Mouse (Mus musculus) left cerebral cortex, postnatal 14 days (tissue): ENCODE results near the gene Gm13769. TPM values are rescaled to one million over a fixed set of nuclear protein-coding genes. Genes with fewer than 3 reads are reported as not detected.
"Not testable (repeated sequence)": the region's sequence is repeated elsewhere in the genome, so short reads cannot be mapped to it uniquely, and the experiment has no call there.

Experiments
- DNase-seq, 2 experiments: peaks; one replicate each; pipeline ENCODE4 v3.0.0; 2021 to 2022; ENCODE audit warnings: low spot score in 2 of 2, mixed read lengths in 1 of 2
- intact Hi-C: fragments of 180-260 bp; cut with DNase I; formaldehyde crosslinking; loops from one replicate; pipeline ENCODE4 v1.15.1; 2025
- long read RNA-seq, 2 experiments: library from polyadenylated mRNA; stranded (forward); transcript quantifications; one replicate each; pipeline ENCODE4 v2.0.0; 2021
- total RNA-seq, 2 experiments: library from RNA; stranded (reverse); gene quantifications; 2 replicates each; pipeline ENCODE4 v1.2.3; 2021

The Gm13769 gene
- total RNA-seq: under 1 TPM in 1 of 2 experiments, not detected in 1; 0.15 TPM
- long read RNA-seq, experiment 1: 0 reads
- long read RNA-seq, experiment 2: 0 reads

GRCm38 (mm10) chr2:90321900-90322299, at the start of gene Gm13769:
Gm13769 (plus strand) TSS chr2:90322200.
- DNase-seq, intact Hi-C loops: not testable (repeated sequence)

GRCm38 (mm10) chr2:90292741-90293140, 29.3 kb upstream of the Gm13769 start, which contains the start of gene Olfr1272:
Olfr1272 (minus strand) TSS chr2:90292841.
- intact Hi-C loops: no loop called here
- no peak for DNase-seq

DNA sequence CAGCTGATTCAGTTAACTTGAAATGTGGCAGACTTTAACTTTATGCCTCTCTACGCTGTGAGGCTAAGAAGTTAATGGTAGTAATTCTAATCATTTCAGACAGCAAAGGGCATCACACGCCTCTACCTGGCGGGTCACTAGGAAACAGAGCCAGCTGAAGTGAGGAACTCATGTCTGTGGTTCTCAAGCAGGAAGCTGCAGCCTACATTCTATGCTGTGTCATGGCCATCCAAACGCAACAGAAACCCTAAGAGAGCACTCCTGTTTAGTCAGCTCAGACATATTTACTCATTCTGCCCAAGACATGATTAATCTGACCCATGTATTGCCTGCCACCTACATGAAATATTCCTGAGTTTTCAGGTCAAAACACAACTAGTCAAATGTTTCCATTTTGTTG, 24.7 kb downstream of the Gm13769 start:
- intact Hi-C loops, DNase-seq: not testable (repeated sequence)

- DNase-seq, intact Hi-C loops: not testable (repeated sequence)
These were observed 29.0 kb downstream of the Gm13769 start for GRCm38 (mm10) chr2:90351047-90351446.

DNA sequence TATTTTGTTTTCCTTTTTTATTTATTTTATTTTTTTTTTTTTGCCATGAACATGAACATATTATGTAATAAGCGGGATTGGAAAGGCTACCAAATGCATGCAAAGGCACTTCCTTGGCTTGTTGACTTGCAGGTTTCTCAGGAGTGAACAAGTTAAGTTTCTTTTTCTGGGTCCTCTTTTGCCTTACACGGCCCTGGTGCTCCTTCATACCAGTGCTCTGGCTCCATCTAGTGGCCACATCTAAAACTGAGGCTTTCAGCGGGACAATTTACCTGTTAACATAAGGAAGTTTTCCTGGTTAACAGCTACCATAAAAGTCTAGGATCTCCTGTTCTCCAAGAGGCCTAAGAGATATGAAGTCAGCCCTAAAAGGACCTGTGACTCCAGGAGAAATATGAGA, 29.5 kb downstream of the Gm13769 start:
- DNase-seq, intact Hi-C loops: not testable (repeated sequence)

DNA sequence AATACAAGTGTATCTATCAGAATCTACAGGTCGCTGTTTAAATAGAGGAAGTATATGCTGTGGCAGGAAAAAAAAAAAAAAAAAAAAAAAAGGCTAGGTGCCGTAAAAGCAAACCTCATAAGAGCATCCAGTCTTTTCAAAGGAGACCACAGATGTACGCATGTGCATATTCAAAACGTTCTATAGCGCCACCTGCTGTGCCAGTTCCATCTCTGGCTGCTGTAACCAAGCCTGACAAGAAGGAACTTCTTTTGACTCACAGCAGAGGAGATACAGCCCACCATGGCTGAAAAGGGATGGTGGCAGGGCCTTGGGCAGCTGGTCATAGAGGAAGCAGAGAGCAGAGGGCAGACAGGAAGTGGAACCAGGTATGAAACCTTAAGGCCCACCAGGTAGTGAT, 37.2 kb downstream of the Gm13769 start:
- intact Hi-C loops: not testable (repeated sequence)

GRCm38 (mm10) chr2:90360199-90360598, 38.2 kb downstream of the Gm13769 start:
- intact Hi-C loops, DNase-seq: not testable (repeated sequence)

More for the DNA sequence above, 37.2 kb downstream of the Gm13769 start:
- not testable (repeated sequence) for DNase-seq

Other genes starting within 250 kb of the Gm13769 start
- gene Olfr1269, start 200.8 kb upstream of the Gm13769 start, total RNA-seq: not detected
- gene Olfr32, start 179.9 kb upstream of the Gm13769 start, total RNA-seq: not detected
- gene Olfr1270, start 169.1 kb upstream of the Gm13769 start, total RNA-seq: not detected
- gene Olfr1506, start 97.7 kb upstream of the Gm13769 start, total RNA-seq: not detected
- not detected for gene Olfr142, start 64.6 kb upstream of the Gm13769 start, total RNA-seq
- gene Olfr1271, start 51.2 kb upstream of the Gm13769 start, total RNA-seq: not detected
- not detected for gene Olfr1272, start 29.4 kb upstream of the Gm13769 start, total RNA-seq
- gene Olfr1274-ps, start 76.5 kb downstream of the Gm13769 start, total RNA-seq: not detected